Mouse (Mus musculus) liver, embryonic 14.5 days (tissue): ENCODE results near the gene St8sia6. TPM values are rescaled to one million over a fixed set of nuclear protein-coding genes. Genes with fewer than 3 reads are reported as not detected.

Source experiments
- ATAC-seq: fragments of 200-750 bp; cut with Nextera tagmentation; 2 replicates; pipeline ENCODE4 v1.8.0; 2017; ENCODE audit warnings: moderate number of reproducible peaks, mild to moderate bottlenecking, moderate library complexity; ENCODE audit not compliant: insufficient read depth
- DNase-seq, 3 experiments: peaks; one replicate each; pipeline ENCODE4 v3.0.0-alpha.2; 2012 to 2013; ENCODE audit warnings: low read depth in 3 of 3, low spot score in 3 of 3
- H3K27ac ChIP-seq: fragments of 300-500 bp; sonication (generic); 2 replicates; pipeline ENCODE4 v1.5.1; 2014; ENCODE audit warnings: moderate library complexity, mild to moderate bottlenecking, control low read depth, inconsistent platforms
- H3K27me3 ChIP-seq: fragments of 300-500 bp; sonication (generic); 2 replicates; pipeline ENCODE4 v1.6.1; 2014; ENCODE audit warnings: mild to moderate bottlenecking, low read length, moderate library complexity; ENCODE audit not compliant: control insufficient read depth, insufficient read depth
- H3K36me3 ChIP-seq: fragments of 300-500 bp; sonication (generic); replicated peaks from 2 replicates; pipeline ENCODE4 v1.6.1; 2014; ENCODE audit warnings: low read depth; ENCODE audit not compliant: control insufficient read depth, insufficient read depth
- H3K4me1 ChIP-seq, 2 experiments: fragments of 200-500 bp in 1 of 2; fragments of 300-500 bp in 1 of 2; sonication (generic) in 1 of 2; replicated peaks; 2 replicates each; pipeline ENCODE4 v1.6.1; 2012 to 2014; ENCODE audit warnings: antibody characterized with exemption in 1 of 2, inconsistent platforms in 1 of 2, low read length in 1 of 2; ENCODE audit not compliant: control insufficient read depth in 2 of 2, insufficient read depth in 2 of 2
- H3K4me2 ChIP-seq: fragments of 300-500 bp; sonication (generic); 2 replicates; pipeline ENCODE4 v1.6.1; 2014; ENCODE audit warnings: low read depth, mild to moderate bottlenecking, control low read depth, moderate library complexity
- H3K4me3 ChIP-seq, 2 experiments: fragments of 200-500 bp in 1 of 2; fragments of 300-500 bp in 1 of 2; sonication (generic) in 1 of 2; 2 replicates each; pipeline ENCODE4 v1.5.1; 2012 to 2014; ENCODE audit warnings: low read depth in 2 of 2, low read length in 2 of 2, mild to moderate bottlenecking in 2 of 2, control low read depth in 1 of 2, inconsistent platforms in 1 of 2, moderate library complexity in 1 of 2; ENCODE audit not compliant: insufficient read depth in 1 of 2
- H3K9ac ChIP-seq: fragments of 300-500 bp; sonication (generic); replicated peaks from 2 replicates; pipeline ENCODE4 v1.6.1; 2014; ENCODE audit warnings: mild to moderate bottlenecking, control low read depth, moderate library complexity
- H3K9me3 ChIP-seq: fragments of 300-500 bp; sonication (generic); 2 replicates; pipeline ENCODE4 v1.6.1; 2016; ENCODE audit warnings: low read length, mixed read lengths; ENCODE audit not compliant: control insufficient read depth
- CTCF ChIP-seq: IDR thresholded peaks from 2 replicates; pipeline ENCODE4 v1.5.1; 2016; ENCODE audit warnings: antibody characterized with exemption, low read depth, control low read depth
- EP300 ChIP-seq: IDR thresholded peaks from 2 replicates; pipeline ENCODE4 v1.6.1; 2016; ENCODE audit warnings: antibody characterized with exemption, low read depth
- WGBS: fragments of 180-500 bp; shearing (Covaris S2); extraction: QIAGEN DNeasy Blood & Tissue Kit; methylation state at CpG from one replicate; pipeline ENCODE4 v1.1.7; 2014; ENCODE audit not compliant: insufficient replicate concordance; 5-methylcytosine and 5-hydroxymethylcytosine counted together
- polyA plus RNA-seq, 2 experiments: library from polyadenylated mRNA; depleted of rRNA in 1 of 2; stranded (reverse) in 1 of 2; unstranded in 1 of 2; fragments of >200 nt; fragmentation: Nextera tagmentation in 1 of 2; extraction: Ambion mirVana in 1 of 2; gene quantifications; 2 replicates each; pipeline versions ENCODE4 v1.2.1 to v1.2.3; 2012 to 2014

St8sia6 gene
- polyA plus RNA-seq, 2 experiments: 0.01 TPM; not detected in 1

DNA sequence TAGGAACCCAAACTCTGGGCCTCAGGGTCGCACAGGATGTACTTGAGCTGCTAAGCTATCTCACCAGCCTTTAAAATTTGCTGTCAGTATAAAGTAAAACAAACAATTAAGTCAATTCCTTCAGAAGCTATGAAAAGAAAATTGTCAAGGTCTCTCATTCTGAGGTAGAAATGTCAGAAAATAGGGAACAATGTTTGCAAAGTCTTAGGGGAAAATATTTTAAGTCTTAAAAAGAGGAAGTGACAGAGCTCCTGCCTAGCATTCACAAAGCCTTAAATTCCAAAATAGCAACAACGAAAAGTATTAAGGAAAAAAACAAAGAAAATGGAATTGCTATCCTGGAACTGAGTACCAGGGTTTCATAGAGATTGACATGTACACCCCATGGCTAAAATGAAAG is 8.6 kb downstream of the St8sia6 start:
- no peaks in the 10 kb centered on the region for H3K36me3 ChIP-seq
- TF ChIP-seq CTCF (no peak), EP300 (no peak)
- WGBS: 21% methylated on average over 2 of the region's 2 CpGs
- no peaks in the 10 kb centered on the region for H3K9me3 ChIP-seq
- H3K4me3 ChIP-seq: no peak overlapping the region
- H3K9ac ChIP-seq: no peak overlapping the region
- no peak for DNase-seq
- ATAC-seq: no peak
- H3K4me2 ChIP-seq: no peak overlapping the region
- no peak overlapping the region for H3K27ac ChIP-seq
- H3K27me3 ChIP-seq: no peaks in the 10 kb centered on the region
- H3K4me1 ChIP-seq: no peaks in the 10 kb centered on the region

DNA sequence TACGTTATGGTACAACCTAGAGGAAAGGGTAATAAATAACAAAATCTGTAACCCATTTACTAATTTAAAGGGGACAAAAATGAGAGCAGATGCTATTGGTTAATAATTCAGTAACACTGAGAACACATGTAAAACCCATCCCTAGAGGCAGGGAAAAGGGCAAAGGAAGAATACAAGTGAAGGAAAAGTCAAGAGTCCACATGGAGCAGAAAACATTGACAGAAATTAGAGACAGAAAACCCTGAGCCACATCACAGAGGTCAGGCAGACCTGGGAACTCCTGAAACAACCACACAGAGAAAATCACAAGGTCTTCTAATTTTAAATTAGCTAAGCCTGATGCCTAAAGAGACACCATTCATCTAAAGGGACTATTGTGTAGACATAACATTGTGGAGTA is 9.4 kb downstream of the St8sia6 start:
- Histone ChIP-seq H3K9me3 (no peaks in the 10 kb centered on the region), H3K9ac (no peak overlapping the region), H3K27ac (no peak overlapping the region), H3K27me3 (no peaks in the 10 kb centered on the region), H3K4me2 (no peak overlapping the region), H3K36me3 (no peaks in the 10 kb centered on the region), H3K4me1 (no peaks in the 10 kb centered on the region), H3K4me3 (no peak overlapping the region)
- 62% methylated on average over 1 of the region's 1 CpGs for WGBS
- no peak for ATAC-seq
- no peak for DNase-seq
- TF ChIP-seq EP300 (no peak), CTCF (no peak)

DNA sequence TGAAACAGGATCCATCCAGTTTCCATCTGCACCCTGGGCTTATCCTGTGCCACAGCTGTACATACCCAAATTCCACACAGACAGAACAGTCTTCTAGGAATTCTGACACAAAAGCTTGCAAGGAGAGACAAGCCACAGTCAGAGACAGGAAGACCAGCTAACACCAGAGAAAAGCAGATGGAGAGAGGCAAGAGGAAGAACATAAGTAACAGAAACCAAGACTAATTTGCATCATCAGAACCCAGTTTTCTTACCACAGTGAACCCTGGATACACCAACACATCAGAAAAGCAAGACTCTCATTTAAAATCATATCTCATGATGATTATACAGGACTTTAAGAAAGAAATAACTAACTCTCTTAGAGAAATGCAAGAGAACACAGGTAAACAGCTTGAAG is 16.8 kb downstream of the St8sia6 start:
- Histone ChIP-seq H3K27me3 (no peaks in the 10 kb centered on the region), H3K27ac (no peak overlapping the region), H3K36me3 (no peaks in the 10 kb centered on the region), H3K4me3 (no peak overlapping the region), H3K9ac (no peak overlapping the region), H3K9me3 (no peaks in the 10 kb centered on the region), H3K4me2 (no peak overlapping the region), H3K4me1 (no peaks in the 10 kb centered on the region)
- no peak for ATAC-seq
- no peak for DNase-seq
- TF ChIP-seq EP300: no peak
- no peak for TF ChIP-seq CTCF

DNA sequence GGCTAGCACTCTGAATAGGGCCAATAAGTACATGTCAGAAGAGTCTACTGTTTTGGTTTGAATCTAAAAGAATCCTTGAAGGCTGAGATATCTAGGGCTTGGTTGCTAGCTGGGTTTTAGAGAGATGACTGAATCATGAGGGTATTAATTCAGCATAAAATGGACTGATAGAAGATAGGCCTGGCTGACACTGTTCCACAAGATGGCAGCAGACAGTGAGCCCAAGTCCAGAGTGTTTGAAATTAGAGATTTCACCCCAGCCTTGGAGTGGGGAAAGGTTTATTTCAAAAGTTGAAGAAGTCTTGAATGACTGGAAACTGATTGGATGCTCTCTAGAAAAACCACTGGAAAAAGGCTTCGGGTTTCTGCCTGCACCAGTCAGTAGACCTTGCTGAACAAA is 17.4 kb downstream of the St8sia6 start:
- H3K4me2 ChIP-seq: no peak overlapping the region
- no peak overlapping the region for H3K9ac ChIP-seq
- DNase-seq (no peak), ATAC-seq (no peak)
- no peaks in the 10 kb centered on the region for H3K36me3 ChIP-seq
- H3K4me1 ChIP-seq: no peaks in the 10 kb centered on the region
- WGBS: 65% methylated on average over 1 of the region's 1 CpGs
- no peaks in the 10 kb centered on the region for H3K27me3 ChIP-seq
- no peaks in the 10 kb centered on the region for H3K9me3 ChIP-seq
- TF ChIP-seq EP300: no peak
- no peak for TF ChIP-seq CTCF
- no peak overlapping the region for H3K27ac ChIP-seq
- H3K4me3 ChIP-seq: no peak overlapping the region

- H3K27me3 ChIP-seq: no peaks in the 10 kb centered on the region
- H3K4me2 ChIP-seq: no peak overlapping the region
- ATAC-seq (no peak), DNase-seq (no peak)
- H3K9ac ChIP-seq: no peak overlapping the region
- H3K4me1 ChIP-seq: no peaks in the 10 kb centered on the region
- no peaks in the 10 kb centered on the region for H3K9me3 ChIP-seq
- no peak overlapping the region for H3K27ac ChIP-seq
- no peaks in the 10 kb centered on the region for H3K36me3 ChIP-seq
- H3K4me3 ChIP-seq: no peak overlapping the region
- 75% methylated on average over 3 of the region's 3 CpGs for WGBS
- no peak for TF ChIP-seq EP300
- TF ChIP-seq CTCF: no peak
Measured at GRCm38 (mm10) chr2:13775056-13775455, 18.8 kb downstream of the St8sia6 start.

- no peak for TF ChIP-seq EP300
- TF ChIP-seq CTCF: no peak
- ATAC-seq: no peak
- no peak overlapping the region for H3K4me2 ChIP-seq
Measured at GRCm38 (mm10) chr2:13768524-13768923, 25.3 kb downstream of the St8sia6 start.

More at GRCm38 (mm10) chr2:13768524-13768923, 25.3 kb downstream of the St8sia6 start:
- no peak for DNase-seq
- H3K4me3 ChIP-seq: no peak overlapping the region
- no peak overlapping the region for H3K9ac ChIP-seq
- no peaks in the 10 kb centered on the region for H3K27me3 ChIP-seq
- H3K27ac ChIP-seq: no peak overlapping the region
- H3K9me3 ChIP-seq: no peaks in the 10 kb centered on the region
- H3K4me1 ChIP-seq: no peaks in the 10 kb centered on the region
- 56% methylated on average over 5 of the region's 5 CpGs for WGBS
- H3K36me3 ChIP-seq: no peaks in the 10 kb centered on the region
